Mouse (Mus musculus) adrenal gland, postnatal 4 days (tissue): ENCODE data around the gene Ttll8. TPM values are rescaled to one million over a fixed set of nuclear protein-coding genes. Genes with fewer than 3 reads are reported as not detected.

Experiments used
- DNase-seq, 2 experiments: peaks; one replicate each; pipeline ENCODE4 v3.0.0; 2021 to 2022; ENCODE audit warnings: low spot score in 2 of 2, mixed read lengths in 2 of 2
- long read RNA-seq, 2 experiments: library from polyadenylated mRNA; stranded (forward); transcript quantifications; one replicate each; pipeline ENCODE4 v2.0.0; 2021
- total RNA-seq, 2 experiments: library from RNA; stranded (reverse); gene quantifications; 2 replicates each; pipeline ENCODE4 v1.2.3; 2021

The Ttll8 gene
- under 1 TPM in 1 of 2 experiments, not detected in 1; 0.28 TPM for total RNA-seq
- long read RNA-seq, experiment 1, partial matches to known transcripts = 0 of 2 reads
- long read RNA-seq, experiment 1, other reads (novel, unspliced or antisense) = 2 of 2 reads
- long read RNA-seq, experiment 2, partial matches to known transcripts = 0 of 1 reads
- long read RNA-seq, experiment 2, other reads (novel, unspliced or antisense) = 1 of 1 reads

DNA sequence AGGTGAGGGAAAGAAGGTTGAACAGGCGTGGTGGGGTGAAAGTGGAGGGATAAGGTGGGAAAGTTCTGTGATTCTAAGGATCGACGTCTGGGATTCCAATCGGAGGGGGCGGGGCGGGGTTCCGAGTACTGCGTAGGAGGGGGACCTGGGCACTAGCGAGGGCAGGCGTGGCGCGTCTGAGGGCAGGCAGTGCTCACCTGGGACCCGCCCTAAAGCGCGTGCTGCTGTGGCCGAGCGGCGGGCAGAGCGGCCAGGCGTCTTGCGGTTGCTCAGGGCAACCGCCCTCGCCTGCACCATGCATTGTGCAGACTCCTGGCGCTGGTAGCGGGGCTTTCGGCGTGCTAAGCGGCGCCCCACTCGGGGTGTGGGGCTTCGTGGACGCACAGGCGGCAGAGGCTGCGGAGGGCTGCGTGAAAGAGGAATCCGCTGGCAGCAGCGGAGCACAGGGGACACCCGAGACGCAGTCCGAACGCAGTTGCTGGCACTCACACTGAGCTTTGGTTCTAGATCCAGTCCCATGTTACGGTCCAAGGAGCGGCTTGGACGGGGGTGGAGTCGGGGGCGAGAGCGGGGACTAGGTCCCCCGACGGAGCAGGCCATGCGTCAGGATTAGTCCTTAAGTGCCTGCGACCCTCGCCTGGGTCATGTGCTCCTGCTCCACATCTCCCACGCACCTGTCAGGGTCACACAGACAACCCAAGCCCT lies at the start of gene Ttll8:
TSS of gene Ttll8 (minus strand) at position 51 of the 705 bp plus-strand sequence.
- no peak for DNase-seq

- DNase-seq = no peak
These were observed 47.0 kb upstream of the Ttll8 start for GRCm38 (mm10) chr15:89001245-89001644.

DNA sequence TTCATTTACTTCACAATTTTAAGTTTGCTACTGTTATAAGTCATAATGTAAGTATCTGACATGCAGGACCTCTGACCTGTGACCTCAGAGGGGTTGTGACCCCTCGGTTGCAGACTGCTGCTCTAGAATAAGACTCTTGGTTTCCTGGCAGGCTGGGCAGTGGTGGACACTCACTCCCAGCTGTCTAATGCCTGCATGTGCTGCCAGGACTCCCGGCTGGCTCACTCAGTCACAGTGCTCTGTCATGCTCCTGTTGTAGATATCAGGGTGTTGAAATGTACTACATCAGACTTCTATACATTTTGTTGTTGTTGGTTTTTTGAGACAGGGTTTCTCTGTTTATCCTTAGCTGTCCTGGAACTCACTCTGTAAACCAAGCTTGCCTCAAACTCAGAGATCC lies 46.1 kb upstream of the Ttll8 start:
- DNase-seq = no peak

DNA sequence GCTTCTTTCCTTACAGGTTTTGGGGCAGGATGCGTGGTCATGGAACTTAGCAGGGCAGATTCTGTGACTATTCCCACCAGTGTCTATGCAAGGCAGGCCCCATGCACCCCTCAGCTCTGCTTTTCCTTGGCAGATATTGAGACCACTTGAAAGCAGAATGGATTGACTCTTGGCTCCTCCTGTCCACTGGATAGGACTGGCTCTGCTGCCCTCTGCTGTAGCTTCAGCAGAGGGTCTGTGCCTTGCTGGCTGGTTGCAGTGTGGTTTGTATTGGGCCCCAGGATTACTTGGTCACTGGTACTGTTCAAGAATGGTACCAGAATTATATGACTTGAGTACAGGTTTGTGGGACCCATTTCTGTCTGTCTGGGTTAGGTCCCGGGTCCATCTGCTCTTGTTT lies 44.9 kb upstream of the Ttll8 start:
- DNase-seq = no peak

GRCm38 (mm10) chr15:88998636-88999035 lies 44.4 kb upstream of the Ttll8 start:
- DNase-seq = no peak

DNA sequence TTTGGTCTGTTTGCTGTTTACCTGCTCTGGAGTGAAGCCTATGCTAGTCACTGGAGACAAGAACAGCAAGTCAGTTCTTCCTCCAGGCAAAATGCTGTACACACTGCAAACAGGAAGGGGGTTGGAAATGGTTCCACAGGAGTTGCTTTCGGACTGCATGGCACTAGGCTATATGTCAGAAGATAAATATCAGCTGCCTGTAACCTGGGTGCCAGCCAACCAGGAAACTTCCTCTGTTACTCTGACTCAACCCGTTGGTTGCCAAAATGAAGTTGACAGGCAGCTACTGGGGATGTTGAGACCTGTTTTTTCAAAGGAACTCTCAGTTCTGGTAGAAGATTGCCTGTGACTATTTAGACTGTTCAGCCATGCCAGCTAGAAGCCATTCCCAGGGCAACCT lies 35.0 kb upstream of the Ttll8 start:
- DNase-seq = no peak

- no peak for DNase-seq
These were observed 28.4 kb upstream of the Ttll8 start, which contains the start of gene Mov10l1 for GRCm38 (mm10) chr15:88982534-88983079. TSS of gene Mov10l1 (plus strand) at chr15:88982909.

GRCm38 (mm10) chr15:88979138-88979446 lies 24.9 kb upstream of the Ttll8 start:
- no peak for DNase-seq

DNA sequence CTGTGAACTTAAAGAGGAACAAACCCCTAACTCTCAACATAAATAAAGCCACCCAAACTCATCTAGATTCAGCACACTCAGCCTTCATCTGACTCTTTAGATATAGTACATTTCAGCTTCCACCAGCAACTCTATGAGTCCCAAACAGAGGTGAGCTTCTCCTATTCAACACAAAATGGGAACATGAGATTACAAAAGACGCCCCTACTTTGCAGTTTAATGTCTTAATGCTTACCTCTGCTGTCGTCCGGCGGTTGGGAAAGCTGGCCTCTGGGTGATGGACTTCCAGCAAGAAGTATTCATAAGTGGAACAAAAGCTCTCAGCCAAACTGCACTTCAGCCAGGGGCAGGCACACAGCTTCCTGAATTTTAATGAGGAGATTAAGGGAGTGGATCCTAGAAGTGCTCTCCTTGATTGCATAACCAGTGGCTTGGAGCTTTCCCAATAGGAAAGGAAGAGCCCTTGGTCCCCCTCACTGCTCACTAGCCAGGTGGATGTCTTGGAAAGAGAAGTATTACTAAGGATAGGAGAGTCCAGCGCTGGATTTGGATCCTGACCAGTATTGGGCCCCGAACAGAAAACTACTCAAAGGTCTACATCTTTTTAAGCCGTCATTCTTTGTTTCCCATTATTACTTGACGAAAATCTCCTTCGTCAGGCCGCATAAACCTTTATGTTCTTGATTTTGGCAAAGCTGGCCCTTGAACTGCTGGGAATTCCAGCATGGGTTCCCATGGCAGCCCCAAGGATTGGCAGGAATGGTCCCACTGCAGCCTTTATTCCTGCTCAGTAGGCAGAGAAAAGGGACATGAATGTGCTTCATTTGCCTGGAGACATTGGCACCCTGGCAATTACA lies 24.3 kb upstream of the Ttll8 start, which contains the start of gene Mlc1:
TSS of gene Mlc1 (minus strand) at position 727 of the 857 bp plus-strand sequence.
- DNase-seq = no peak

- no peak for DNase-seq
These were observed 18.1 kb upstream of the Ttll8 start for GRCm38 (mm10) chr15:88972300-88972699.

DNA sequence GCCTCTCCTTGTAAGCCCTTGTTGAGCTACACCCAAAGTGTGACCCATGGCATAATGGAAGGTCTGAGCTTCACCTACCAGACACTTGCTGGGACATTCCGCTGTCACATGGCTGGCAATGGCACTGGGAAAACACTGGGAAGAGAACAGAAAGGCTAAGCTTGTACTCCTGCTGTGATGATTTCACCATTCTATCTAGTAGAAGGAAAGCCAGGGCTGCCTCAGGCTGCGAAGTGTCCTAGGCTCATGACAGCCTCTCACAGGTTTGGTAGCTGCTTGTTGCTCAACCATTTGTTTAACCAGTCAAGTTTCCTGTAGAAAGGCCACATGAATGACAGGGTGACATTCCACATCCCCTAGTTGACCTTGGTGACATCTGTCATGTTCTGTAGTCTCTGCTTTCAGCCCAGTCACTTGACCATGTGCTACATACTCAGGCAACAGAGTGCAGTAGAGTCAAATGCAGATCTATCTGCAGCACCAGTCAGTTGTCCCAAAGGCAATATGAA lies 9.9 kb upstream of the Ttll8 start:
- DNase-seq = no peak

DNA sequence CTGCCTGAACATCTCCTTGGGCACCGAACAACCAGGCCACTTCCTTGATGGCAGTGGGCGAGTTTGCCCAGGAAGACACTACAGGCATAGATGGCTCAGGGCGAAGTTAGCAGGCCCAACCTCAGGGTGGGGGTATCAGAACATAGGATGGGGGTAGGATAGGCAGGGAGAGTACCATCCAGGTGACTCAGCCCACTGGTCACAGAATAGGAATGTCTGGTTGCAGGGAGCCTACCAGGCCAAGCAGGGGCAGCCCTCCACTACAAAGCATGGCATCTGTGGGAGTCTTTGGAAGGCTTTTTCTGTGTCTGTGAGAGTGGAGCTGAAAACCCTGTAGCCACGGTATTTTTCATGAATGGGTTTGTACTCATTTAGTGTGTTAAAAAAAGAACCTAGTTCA lies 3.3 kb upstream of the Ttll8 start:
- DNase-seq = no peak

DNA sequence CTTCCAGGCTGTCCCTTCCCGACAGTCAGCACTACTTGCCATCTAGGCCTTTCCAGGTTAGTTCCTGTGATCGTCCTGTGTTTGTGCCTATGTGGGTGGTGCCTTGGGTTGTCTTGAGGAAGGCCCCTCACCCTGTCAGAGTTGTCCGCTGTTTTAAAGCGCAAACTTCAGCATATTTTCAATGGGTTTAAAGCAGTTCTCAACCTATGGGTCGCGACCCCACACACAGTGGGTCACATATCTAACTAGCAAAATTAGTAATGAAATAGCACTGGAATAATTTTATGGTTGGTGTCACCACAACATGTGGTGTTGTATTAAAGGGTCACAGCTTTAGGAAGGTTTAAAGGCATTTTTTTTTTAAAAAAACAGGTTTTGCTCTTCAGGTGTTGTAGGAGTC lies 1.1 kb upstream of the Ttll8 start:
- no peak for DNase-seq

DNA sequence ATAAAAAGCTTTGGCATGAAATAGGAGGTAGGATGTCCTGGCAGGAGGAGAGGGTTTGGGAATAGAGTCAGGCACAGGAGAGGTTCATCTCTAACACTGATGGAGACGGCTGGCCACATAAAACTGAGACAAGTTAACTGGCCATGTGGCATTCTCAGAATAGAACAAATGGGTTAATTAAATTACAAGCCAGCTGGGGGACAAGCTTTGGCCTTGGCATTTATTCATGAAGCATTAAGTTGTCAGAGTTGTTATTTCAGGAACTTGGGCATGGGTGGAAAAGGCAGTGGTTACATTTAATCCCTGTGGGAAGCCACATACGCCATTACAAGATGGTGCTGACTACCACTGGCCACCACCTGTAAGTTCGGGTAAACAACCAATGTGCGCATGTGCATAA lies 3.0 kb downstream of the Ttll8 start:
- no peak for DNase-seq

DNA sequence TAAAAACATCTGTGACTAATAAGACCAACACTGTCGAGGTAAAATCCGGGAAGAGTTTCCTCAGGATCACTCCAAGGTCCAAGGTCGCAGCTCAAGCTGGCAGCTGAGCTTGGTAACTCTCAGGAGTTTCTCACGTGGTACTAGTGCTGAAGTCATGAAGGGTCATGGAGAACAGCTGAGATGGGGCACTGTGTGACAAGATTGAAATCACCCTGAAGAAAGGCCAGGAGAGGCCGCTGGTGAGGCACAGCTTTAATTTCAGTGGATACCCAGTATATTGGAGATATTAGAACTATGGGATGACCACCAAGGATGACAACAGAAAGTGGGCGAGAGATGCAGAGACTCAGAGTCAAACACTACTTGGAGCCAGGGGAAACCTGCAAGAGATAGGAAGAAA lies 7.4 kb downstream of the Ttll8 start:
- no peak for DNase-seq

DNA sequence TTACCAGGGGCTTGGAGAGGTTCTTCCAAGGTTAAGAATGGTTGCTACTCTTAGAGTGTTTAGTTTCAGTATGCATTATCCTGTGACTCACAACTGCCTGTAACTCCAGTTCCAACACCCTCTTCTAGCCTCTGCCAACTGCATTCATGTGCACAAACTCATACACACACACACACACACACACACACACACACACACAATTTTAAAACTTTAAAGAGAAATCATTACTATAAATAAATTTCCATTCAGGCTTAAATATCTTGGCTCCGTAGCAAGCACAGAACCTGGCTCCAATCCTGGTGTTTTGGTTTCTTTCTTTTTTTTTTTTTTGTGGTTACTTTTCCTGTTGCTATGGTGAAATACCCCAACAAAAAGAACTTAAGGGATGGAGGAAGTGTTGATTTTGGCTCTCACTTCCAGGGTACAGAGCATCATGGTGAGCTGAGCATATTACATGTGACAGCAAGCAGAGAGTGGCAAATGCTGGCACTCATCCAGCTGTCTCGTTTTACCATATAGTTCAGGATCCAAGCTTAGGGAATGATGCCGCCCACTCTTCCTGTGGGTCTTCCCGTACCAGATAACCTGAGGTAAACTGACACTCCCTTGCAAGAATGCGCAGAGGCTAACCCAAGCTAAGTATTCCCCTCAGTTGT lies 10.2 kb downstream of the Ttll8 start:
- no peak for DNase-seq

DNA sequence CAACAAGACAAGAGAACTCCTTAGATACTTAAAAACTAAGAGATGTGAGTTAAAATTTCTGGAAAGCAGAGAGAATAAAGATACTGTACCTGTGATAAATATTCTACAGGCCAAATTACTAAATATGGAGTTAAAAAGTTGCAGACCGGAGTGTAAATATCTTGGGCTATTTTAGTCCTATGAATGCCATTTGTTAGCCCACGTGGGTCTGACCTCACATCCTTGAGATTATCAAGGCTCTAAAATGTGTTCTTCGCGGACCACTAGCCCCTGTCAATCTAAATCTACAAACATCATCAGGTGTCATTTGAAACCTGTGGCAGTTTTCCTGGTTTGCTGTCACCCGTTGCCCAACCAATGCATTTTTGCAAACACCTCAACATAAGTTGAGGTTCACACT lies 11.4 kb downstream of the Ttll8 start:
- no peak for DNase-seq

GRCm38 (mm10) chr15:88937291-88937650 lies 16.9 kb downstream of the Ttll8 start:
- no peak for DNase-seq

DNA sequence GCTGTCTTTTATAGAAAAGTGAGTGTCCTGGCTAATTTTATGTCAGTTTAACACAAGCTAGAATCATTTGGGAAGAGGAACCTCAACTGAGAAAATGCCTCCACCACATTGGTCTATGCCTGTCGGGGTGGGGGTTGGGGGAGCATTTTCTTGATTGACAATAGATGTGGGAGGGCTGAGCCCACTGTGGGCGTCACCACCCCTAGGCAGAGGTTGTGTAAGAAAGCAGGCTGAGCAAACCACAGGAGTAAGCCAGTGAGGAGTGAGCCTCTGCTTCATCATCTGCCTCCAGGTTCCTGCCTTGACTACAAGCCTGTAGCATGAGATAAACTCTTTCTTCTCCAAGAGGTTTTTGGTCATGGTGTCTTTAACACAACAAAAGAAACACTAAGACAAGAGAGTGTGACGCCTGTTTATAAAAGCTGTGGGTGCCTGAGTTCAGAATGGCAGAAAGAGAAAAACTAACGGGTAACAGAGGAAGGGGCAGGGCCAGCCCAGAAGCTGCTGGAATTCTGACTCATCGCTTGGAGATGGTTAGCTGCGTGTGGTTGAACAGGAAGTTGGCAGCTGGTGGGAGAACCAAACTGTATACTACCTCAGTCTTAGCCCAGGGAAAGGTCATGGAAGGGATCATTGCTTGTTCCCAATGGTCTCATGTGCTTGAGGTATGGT lies 17.5 kb downstream of the Ttll8 start:
- no peak for DNase-seq

DNA sequence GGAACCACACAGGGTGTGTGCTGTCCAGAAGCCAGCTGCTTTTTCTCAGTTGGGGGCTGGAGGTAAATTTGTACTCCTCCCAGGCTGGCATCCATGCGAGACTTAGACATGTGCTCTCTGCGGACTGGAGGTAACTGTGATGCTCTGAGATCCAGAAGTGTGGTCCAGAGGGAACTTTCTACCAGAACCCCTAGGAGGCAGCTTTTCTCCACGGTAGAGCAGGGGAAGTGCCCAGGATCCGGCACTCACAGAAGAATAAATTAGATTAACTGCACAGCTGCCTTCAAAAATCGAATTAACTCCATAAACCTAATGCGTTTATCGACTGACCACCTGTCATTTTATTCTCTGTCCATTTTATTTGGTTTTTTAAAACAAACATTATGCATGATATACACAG lies 20.1 kb downstream of the Ttll8 start:
- DNase-seq = no peak

GRCm38 (mm10) chr15:88932667-88933066 lies 21.6 kb downstream of the Ttll8 start:
- DNase-seq = no peak
